Mouse (Mus musculus): ENCODE results near the gene Gm20388. TPM values are rescaled to one million over a fixed set of nuclear protein-coding genes. Genes with fewer than 3 reads are reported as not detected.

The Gm20388 gene
- polyA plus RNA-seq, 1 experiment from 2014 or later: 8.3 TPM

DNA sequence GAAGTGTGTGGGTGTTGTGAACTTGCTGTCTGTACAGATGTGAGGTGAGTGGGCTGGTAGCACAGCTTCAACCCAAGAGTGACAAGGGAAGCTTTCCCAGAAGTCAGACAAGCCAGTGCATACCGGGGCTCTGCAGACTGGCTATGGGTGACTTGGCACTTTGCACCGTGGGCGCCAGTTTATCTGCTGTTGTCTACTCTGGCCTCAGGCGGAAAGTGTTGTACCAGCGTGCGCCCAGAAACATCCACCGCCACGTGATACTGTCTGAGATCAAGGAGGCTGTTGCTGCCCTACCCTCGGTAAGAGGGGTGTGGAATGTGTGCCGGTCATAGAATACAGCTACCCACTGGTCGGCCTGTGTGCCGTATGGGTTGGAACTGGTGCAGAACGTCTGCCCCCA lies 3487.7 kb downstream of the Gm20388 start:
- no peak for ATAC-seq (replicated peaks; ENCODE audit: low FRiP score, low TSS enrichment, low read depth)
- no peaks in the 10 kb centered on the region for H3K4me1 ChIP-seq (replicated peaks; ENCODE audit: control insufficient read depth, insufficient read depth, low read length)
- H3K27ac ChIP-seq (ENCODE audit: low read depth): no peak overlapping the region
- 92% methylated on average over 13 of the region's 13 CpGs for WGBS
- no peaks in the 10 kb centered on the region for H3K27me3 ChIP-seq (replicated peaks; ENCODE audit: control insufficient read depth, insufficient read depth, low read length)
- H3K9ac ChIP-seq (ENCODE audit: low read length): no peak overlapping the region
- no peak overlapping the region for H3K4me2 ChIP-seq (ENCODE audit: low read length)
- no peak for DNase-seq (ENCODE audit: low spot score)
- H3K36me3 ChIP-seq (ENCODE audit: control insufficient read depth, insufficient read depth, low read length): peaks cover 100% of the 10 kb centered on the region
- no peaks in the 10 kb centered on the region for H3K9me3 ChIP-seq (ENCODE audit: control insufficient read depth, low read length)
- H3K4me3 ChIP-seq (ENCODE audit: low read depth, low read length): no peak overlapping the region

DNA sequence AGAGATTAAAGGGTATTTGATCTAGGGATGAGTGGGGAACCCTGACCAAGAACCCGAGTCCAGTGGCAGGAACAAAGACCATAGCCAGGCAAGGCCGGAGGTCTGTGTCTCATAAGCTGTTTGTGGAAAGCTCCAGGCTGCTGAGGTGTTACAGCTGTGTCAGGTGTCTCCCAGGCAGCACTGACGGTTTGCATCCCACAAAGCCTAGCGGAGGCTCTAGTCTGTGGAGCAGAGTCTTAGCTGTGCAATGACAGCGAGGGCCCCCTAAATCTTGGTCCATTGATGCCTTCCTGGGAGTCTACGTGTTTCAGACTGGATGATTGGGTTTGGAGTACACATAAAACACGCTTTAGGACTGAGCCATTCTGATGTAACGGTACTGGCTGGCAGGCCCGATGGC lies 3491.3 kb downstream of the Gm20388 start:
- H3K9me3 ChIP-seq (ENCODE audit: control insufficient read depth, low read length): no peaks in the 10 kb centered on the region

DNA sequence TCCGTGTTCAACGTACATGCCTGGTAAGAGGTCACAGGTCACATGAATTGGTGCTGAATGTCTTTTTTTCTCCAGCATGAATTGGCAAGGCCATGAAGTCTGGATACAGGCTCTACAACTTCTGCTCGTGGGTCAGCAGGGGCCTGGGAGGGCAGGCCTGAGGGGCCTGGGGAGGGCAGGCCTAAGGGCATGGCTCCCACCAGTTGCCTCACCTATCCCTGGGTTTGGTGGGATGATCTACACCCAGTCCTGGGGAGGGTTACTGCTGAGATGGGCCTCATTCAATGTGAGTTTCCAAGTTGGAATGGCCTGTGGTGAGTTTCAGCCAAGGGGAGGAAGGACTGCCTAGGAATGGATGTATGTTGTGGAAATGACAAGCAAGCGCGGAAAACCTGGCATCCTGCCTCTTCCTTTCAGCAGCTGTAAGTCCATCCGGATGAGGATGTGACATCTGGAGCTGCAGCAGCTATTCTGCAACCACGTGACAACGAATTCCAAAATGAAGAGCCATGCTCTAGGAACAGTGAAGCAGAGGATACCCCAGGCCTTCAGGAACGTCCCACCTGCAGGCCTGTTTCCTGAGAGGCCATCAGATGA lies 3492.2 kb downstream of the Gm20388 start:
- no peaks in the 10 kb centered on the region for H3K9me3 ChIP-seq (ENCODE audit: control insufficient read depth, low read length)
- no peaks in the 10 kb centered on the region for H3K4me1 ChIP-seq (replicated peaks; ENCODE audit: control insufficient read depth, insufficient read depth, low read length)
- H3K36me3 ChIP-seq (ENCODE audit: control insufficient read depth, insufficient read depth, low read length): peaks cover 58% of the 10 kb centered on the region
- ATAC-seq (replicated peaks; ENCODE audit: low FRiP score, low TSS enrichment, low read depth): no peak
- H3K4me2 ChIP-seq (ENCODE audit: low read length): no peak overlapping the region
- no peak overlapping the region for H3K27ac ChIP-seq (ENCODE audit: low read depth)
- DNase-seq (ENCODE audit: low spot score): no peak
- 90% methylated on average over 9 of the region's 9 CpGs for WGBS
- no peak overlapping the region for H3K4me3 ChIP-seq (ENCODE audit: low read depth, low read length)
- no peak overlapping the region for H3K9ac ChIP-seq (ENCODE audit: low read length)
- 0 out of 2 replicates have a peak, but pooled peaks cover under 1% of the 10 kb centered on the region for H3K27me3 ChIP-seq (replicated peaks; ENCODE audit: control insufficient read depth, insufficient read depth, low read length)

More for the DNA sequence above, 3491.3 kb downstream of the Gm20388 start:
- no peak overlapping the region for H3K27ac ChIP-seq (ENCODE audit: low read depth)
- H3K27me3 ChIP-seq (replicated peaks; ENCODE audit: control insufficient read depth, insufficient read depth, low read length): no peaks in the 10 kb centered on the region
- DNase-seq (ENCODE audit: low spot score): no peak
- no peak overlapping the region for H3K9ac ChIP-seq (ENCODE audit: low read length)
- H3K4me1 ChIP-seq (replicated peaks; ENCODE audit: control insufficient read depth, insufficient read depth, low read length): no peaks in the 10 kb centered on the region
- no peak overlapping the region for H3K4me3 ChIP-seq (ENCODE audit: low read depth, low read length)
- H3K36me3 ChIP-seq (ENCODE audit: control insufficient read depth, insufficient read depth, low read length): peaks cover 67% of the 10 kb centered on the region
- WGBS: 86% methylated on average over 9 of the region's 9 CpGs
- no peak for ATAC-seq (replicated peaks; ENCODE audit: low FRiP score, low TSS enrichment, low read depth)
- H3K4me2 ChIP-seq (ENCODE audit: low read length): no peak overlapping the region

DNA sequence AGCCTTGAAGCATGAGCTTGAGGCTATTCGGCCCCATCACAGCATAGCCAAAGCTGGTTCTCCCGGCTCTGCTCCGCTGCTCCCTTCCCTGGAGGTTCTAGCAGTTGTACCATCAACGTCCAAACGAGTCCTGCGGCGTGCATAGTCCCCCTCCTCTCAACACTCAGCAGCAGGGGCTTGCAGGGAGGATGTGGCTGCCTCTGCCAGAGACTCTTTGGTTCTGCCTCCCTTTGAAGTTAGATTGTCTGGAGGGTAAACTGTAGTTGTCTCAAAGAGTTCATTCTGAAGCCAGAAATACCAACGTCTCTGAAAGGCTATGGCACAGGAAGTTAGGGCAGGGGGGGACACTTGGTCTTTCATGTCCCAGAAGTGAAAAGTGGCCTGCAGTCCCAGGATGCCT lies 3493.9 kb downstream of the Gm20388 start:
- ATAC-seq (replicated peaks; ENCODE audit: low FRiP score, low TSS enrichment, low read depth): no peak
- DNase-seq (ENCODE audit: low spot score): no peak

DNA sequence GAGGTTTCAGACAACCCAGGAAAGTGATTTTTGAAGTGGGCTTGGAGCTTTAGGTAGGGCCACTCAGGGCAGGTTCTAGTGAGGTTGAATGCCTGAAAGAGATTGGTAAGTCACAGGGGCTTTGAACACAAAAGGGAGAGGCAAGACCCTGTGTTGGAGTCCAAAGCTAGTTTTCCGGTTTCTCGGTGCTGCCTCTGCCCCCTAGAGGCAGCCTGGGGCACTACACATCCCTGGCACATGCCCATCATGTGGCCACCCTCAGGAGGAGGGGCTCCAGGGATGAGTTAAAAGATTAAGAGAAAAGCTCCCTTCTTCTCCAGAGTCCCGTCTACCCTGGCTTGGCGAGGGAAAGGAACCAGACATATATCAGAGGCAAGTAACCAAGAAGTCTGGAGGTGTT lies 3496.1 kb downstream of the Gm20388 start, which contains the start of gene Mc1r:
Gene Mc1r, plus strand, starts transcription at position 322 of the 400 bp plus-strand sequence.
- H3K4me1 ChIP-seq (replicated peaks; ENCODE audit: control insufficient read depth, insufficient read depth, low read length): no peaks in the 10 kb centered on the region
- DNase-seq (ENCODE audit: low spot score) (peak; percentile 75), ATAC-seq (replicated peaks; ENCODE audit: low FRiP score, low TSS enrichment, low read depth) (no peak)
- H3K4me2 ChIP-seq (ENCODE audit: low read length): no peak within 1 kb of the TSS
- no peak within 1 kb of the TSS for H3K9ac ChIP-seq (ENCODE audit: low read length)
- WGBS: 10% methylated on average over 4 of the region's 4 CpGs
- H3K27me3 ChIP-seq (replicated peaks; ENCODE audit: control insufficient read depth, insufficient read depth, low read length): peaks cover 36% of the 10 kb centered on the region
- no peaks in the 10 kb centered on the region for H3K9me3 ChIP-seq (ENCODE audit: control insufficient read depth, low read length)
- H3K27ac ChIP-seq (ENCODE audit: low read depth): no peak within 1 kb of the TSS
- H3K4me3 ChIP-seq (ENCODE audit: low read depth, low read length): no peak within 1 kb of the TSS
- peaks cover 19% of the 10 kb centered on the region for H3K36me3 ChIP-seq (ENCODE audit: control insufficient read depth, insufficient read depth, low read length)

More for the DNA sequence above, 3493.9 kb downstream of the Gm20388 start:
- no peak overlapping the region for H3K4me3 ChIP-seq (ENCODE audit: low read depth, low read length)
- H3K27me3 ChIP-seq (replicated peaks; ENCODE audit: control insufficient read depth, insufficient read depth, low read length): peaks cover 13% of the 10 kb centered on the region
- no peaks in the 10 kb centered on the region for H3K4me1 ChIP-seq (replicated peaks; ENCODE audit: control insufficient read depth, insufficient read depth, low read length)
- H3K9me3 ChIP-seq (ENCODE audit: control insufficient read depth, low read length): no peaks in the 10 kb centered on the region
- no peak overlapping the region for H3K4me2 ChIP-seq (ENCODE audit: low read length)
- WGBS: 52% methylated on average over 8 of the region's 8 CpGs
- no peak overlapping the region for H3K9ac ChIP-seq (ENCODE audit: low read length)
- peaks cover 41% of the 10 kb centered on the region for H3K36me3 ChIP-seq (ENCODE audit: control insufficient read depth, insufficient read depth, low read length)
- H3K27ac ChIP-seq (ENCODE audit: low read depth): no peak overlapping the region

DNA sequence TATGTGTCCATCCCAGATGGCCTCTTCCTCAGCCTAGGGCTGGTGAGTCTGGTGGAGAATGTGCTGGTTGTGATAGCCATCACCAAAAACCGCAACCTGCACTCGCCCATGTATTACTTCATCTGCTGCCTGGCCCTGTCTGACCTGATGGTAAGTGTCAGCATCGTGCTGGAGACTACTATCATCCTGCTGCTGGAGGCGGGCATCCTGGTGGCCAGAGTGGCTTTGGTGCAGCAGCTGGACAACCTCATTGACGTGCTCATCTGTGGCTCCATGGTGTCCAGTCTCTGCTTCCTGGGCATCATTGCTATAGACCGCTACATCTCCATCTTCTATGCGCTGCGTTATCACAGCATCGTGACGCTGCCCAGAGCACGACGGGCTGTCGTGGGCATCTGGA lies 3497.0 kb downstream of the Gm20388 start:
- Histone ChIP-seq H3K4me1 (replicated peaks; ENCODE audit: control insufficient read depth, insufficient read depth, low read length) (no peaks in the 10 kb centered on the region), H3K27me3 (replicated peaks; ENCODE audit: control insufficient read depth, insufficient read depth, low read length) (peaks cover 44% of the 10 kb centered on the region), H3K27ac (ENCODE audit: low read depth) (no peak overlapping the region), H3K4me3 (ENCODE audit: low read depth, low read length) (no peak overlapping the region), H3K4me2 (ENCODE audit: low read length) (no peak overlapping the region), H3K9me3 (ENCODE audit: control insufficient read depth, low read length) (no peaks in the 10 kb centered on the region), H3K9ac (ENCODE audit: low read length) (no peak overlapping the region), H3K36me3 (ENCODE audit: control insufficient read depth, insufficient read depth, low read length) (peaks cover 11% of the 10 kb centered on the region)
- whole genome bisulfite sequencing: 93% methylated on average over 13 of the region's 13 CpGs
- DNase-seq (ENCODE audit: low spot score): no peak
- no peak for ATAC-seq (replicated peaks; ENCODE audit: low FRiP score, low TSS enrichment, low read depth)

DNA sequence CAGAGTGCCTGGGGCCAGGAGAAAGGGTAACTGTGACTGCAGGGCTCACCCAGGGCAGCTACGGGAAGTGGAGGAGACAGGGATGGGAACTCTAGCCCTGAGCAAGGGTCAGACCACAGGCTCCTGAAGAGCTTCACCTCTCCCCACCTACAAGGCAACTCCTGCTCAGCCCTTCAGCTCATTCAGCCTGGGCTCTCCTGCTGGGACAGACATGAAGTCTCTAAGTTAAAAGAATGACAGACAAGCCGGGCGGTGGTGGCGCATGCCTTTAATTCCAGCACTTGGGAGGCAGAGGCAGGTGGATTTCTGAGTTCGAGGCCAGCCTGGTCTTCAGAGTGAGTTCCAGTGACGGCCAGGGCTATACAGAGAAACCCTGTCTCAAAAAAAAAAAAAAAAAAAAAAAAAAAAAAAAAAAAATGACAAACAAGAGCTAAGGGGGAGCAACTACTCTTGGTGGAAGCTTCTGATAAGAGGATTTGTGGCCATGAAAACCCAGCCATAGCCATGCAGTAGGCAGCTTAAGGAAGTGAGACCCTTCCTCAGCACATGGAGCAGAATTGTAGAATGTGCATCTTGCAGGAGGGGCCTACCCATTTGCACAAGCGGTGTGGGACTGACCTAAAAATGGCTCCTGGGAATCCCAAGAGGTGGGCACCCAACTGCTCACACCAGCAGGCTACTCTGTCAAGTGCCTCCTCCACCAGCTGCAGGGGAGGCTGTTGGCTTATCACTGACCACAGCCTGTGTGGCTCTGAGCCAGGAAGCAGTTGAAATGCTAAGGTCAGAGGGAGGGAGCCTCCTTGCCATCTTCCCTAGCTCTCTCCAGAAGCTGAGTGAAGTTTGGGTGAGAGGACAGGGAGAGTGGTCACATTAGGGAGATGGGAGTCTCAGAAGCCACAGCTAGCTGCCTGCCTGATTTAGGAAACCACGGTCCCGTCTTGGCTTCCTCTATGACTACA lies 3498.2 kb downstream of the Gm20388 start:
- Histone ChIP-seq H3K9ac (ENCODE audit: low read length) (no peak overlapping the region), H3K27me3 (replicated peaks; ENCODE audit: control insufficient read depth, insufficient read depth, low read length) (peaks cover 56% of the 10 kb centered on the region), H3K4me1 (replicated peaks; ENCODE audit: control insufficient read depth, insufficient read depth, low read length) (no peaks in the 10 kb centered on the region), H3K27ac (ENCODE audit: low read depth) (no peak overlapping the region), H3K36me3 (ENCODE audit: control insufficient read depth, insufficient read depth, low read length) (no peaks in the 10 kb centered on the region), H3K4me2 (ENCODE audit: low read length) (no peak overlapping the region), H3K9me3 (ENCODE audit: control insufficient read depth, low read length) (no peaks in the 10 kb centered on the region), H3K4me3 (ENCODE audit: low read depth, low read length) (no peak overlapping the region)
- no peak for ATAC-seq (replicated peaks; ENCODE audit: low FRiP score, low TSS enrichment, low read depth)
- DNase-seq (ENCODE audit: low spot score): no peak
- WGBS: 69% methylated on average over 9 of the region's 9 CpGs

DNA sequence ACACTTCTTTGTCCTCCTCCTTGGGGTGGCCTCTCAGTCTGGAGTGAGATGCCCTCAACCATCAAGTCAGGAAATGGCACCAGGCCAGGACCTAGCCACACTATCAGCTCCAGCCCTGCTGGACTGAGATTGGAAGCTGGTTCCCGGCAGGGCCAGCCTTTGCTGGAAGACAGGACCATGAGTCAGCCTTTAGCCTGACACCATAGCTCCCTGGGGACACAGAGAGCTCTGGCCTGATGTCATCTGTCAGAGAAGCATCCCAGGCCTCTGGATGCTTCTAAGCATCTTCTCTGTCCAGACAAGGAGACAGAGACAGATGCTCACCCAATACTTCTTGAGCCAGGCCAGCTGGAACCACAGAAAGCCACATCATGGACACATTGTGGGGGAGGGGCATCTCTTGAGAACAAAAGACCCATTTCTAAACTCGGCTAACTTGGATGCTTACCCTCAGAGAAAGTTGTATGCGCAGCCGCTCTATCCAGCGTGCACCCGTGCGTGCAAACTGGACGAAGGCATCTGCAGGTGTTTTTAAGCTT lies 3499.5 kb downstream of the Gm20388 start:
- WGBS: 67% methylated on average over 8 of the region's 8 CpGs
- no peaks in the 10 kb centered on the region for H3K9me3 ChIP-seq (ENCODE audit: control insufficient read depth, low read length)
- H3K4me2 ChIP-seq (ENCODE audit: low read length): no peak overlapping the region
- no peaks in the 10 kb centered on the region for H3K4me1 ChIP-seq (replicated peaks; ENCODE audit: control insufficient read depth, insufficient read depth, low read length)
- H3K27me3 ChIP-seq (replicated peaks; ENCODE audit: control insufficient read depth, insufficient read depth, low read length): peaks cover 60% of the 10 kb centered on the region
- H3K36me3 ChIP-seq (ENCODE audit: control insufficient read depth, insufficient read depth, low read length): no peaks in the 10 kb centered on the region
- H3K4me3 ChIP-seq (ENCODE audit: low read depth, low read length): 0 out of 2 replicates have a peak overlapping the region, but pooled peaks have one; percentile 27
- ATAC-seq (replicated peaks; ENCODE audit: low FRiP score, low TSS enrichment, low read depth): no peak
- DNase-seq (ENCODE audit: low spot score): no peak
- no peak overlapping the region for H3K27ac ChIP-seq (ENCODE audit: low read depth)
- H3K9ac ChIP-seq (ENCODE audit: low read length): peak overlapping the region; percentile 30; the same call in 1 of the 2 replicates
